Mouse (Mus musculus) embryonic facial prominence, embryonic 15.5 days (tissue): Measurements from ENCODE around the gene Smtnl2. TPM values are rescaled to one million over a fixed set of nuclear protein-coding genes. Genes with fewer than 3 reads are reported as not detected.
"Not testable (repeated sequence)": the region's sequence is repeated elsewhere in the genome, so short reads cannot be mapped to it uniquely, and the experiment has no call there.

Experiments
- ATAC-seq: fragments of 200-750 bp; cut with Nextera tagmentation; 2 replicates; pipeline ENCODE4 v1.8.0; 2017; ENCODE audit warnings: low read depth, moderate TSS enrichment; ENCODE audit not compliant: insufficient number of reproducible peaks, low FRiP score, low TSS enrichment
- H3K27ac ChIP-seq: fragments of 300-500 bp; sonication (generic); replicated peaks from 2 replicates; pipeline ENCODE4 v1.5.1; 2015; ENCODE audit warnings: mild to moderate bottlenecking, inconsistent platforms
- H3K27me3 ChIP-seq: fragments of 300-500 bp; sonication (generic); 2 replicates; pipeline ENCODE4 v1.6.1; 2015; ENCODE audit warnings: inconsistent platforms
- H3K36me3 ChIP-seq: fragments of 300-500 bp; sonication (generic); 2 replicates; pipeline ENCODE4 v1.6.1; 2015; ENCODE audit warnings: mild to moderate bottlenecking, inconsistent platforms
- H3K4me1 ChIP-seq: fragments of 300-500 bp; sonication (generic); 2 replicates; pipeline ENCODE4 v1.6.1; 2015; ENCODE audit warnings: inconsistent platforms
- H3K4me2 ChIP-seq: fragments of 300-500 bp; sonication (generic); replicated peaks from 2 replicates; pipeline ENCODE4 v1.6.1; 2015; ENCODE audit warnings: mild to moderate bottlenecking, inconsistent platforms
- H3K4me3 ChIP-seq: fragments of 300-500 bp; sonication (generic); replicated peaks from 2 replicates; pipeline ENCODE4 v1.5.1; 2015; ENCODE audit warnings: mild to moderate bottlenecking, inconsistent platforms
- H3K9ac ChIP-seq: fragments of 300-500 bp; sonication (generic); 2 replicates; pipeline ENCODE4 v1.6.1; 2015; ENCODE audit warnings: inconsistent platforms
- H3K9me3 ChIP-seq: fragments of 300-500 bp; sonication (generic); replicated peaks from 2 replicates; pipeline ENCODE4 v1.6.1; 2016; ENCODE audit warnings: inconsistent platforms
- WGBS: fragments of 180-500 bp; shearing (Covaris S2); methylation state at CpG from one replicate; pipeline ENCODE4 v1.1.7; 2015; 5-methylcytosine and 5-hydroxymethylcytosine counted together
- polyA plus RNA-seq: library from polyadenylated mRNA; unstranded; fragments of >200 nt; fragmentation: Nextera tagmentation; extraction: Ambion mirVana; gene quantifications from 2 replicates; pipeline ENCODE4 v1.2.1, GENCODE M21; 2015

Smtnl2 gene
- polyA plus RNA-seq, result 58.8 and 64.3 TPM in 2 replicates

DNA sequence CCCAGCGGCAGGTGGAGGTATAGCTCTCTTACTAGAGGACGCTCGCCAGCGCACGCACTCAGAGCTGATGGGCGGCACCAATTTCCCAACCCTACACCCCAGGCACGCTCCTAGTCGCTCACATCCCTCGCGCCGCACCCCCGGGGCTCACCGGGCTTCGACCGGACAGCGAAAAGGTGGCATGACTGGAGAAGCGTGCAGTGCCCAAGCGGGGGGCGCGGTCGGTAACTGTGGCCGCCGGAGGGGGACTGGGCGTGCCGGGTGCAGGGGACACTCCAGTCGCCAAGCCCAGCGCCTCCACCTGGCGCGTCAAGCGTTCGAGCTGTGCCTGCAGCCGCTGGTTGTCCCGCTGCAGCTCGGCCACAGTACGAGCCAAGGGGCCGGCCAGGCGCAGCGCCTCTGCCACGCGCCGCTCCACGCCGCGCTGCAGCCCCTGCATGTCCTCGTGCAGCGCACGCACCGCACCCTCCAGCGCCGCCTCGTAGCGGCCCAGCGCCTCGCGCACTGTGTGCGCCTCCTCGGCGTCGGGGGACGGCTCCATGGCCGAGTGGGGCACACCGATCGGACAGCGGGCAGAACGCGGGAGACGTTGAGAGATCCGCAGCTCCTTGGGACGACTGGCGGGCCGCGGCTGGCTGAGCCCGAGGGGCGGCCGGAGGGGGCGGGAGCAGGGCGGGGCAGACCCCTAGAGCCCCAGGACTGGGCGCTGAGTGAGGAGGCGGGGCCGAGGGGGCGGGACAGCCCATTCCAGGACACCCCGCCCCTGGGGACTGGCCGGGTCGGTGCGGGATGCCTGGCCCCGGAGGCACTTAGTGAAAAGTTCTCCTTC, at the start of gene Smtnl2:
TSS of gene Smtnl2 (minus strand) at position 621 of the 829 bp plus-strand sequence.
- no peaks in the 10 kb centered on the region for H3K9me3 ChIP-seq
- H3K27me3 ChIP-seq, result 0 out of 2 replicates have a peak, but pooled peaks cover 9% of the 10 kb centered on the region
- H3K27ac ChIP-seq, result peak within 1 kb of the TSS; percentile 48
- peak within 1 kb of the TSS; percentile 43 for H3K9ac ChIP-seq
- H3K4me2 ChIP-seq, result peak within 1 kb of the TSS; percentile 99
- ATAC-seq, result peak; percentile 90
- peaks cover 38% of the 10 kb centered on the region for H3K4me1 ChIP-seq
- no peaks in the 10 kb centered on the region for H3K36me3 ChIP-seq
- peak within 1 kb of the TSS; percentile 67 for H3K4me3 ChIP-seq
- WGBS, result under 1% methylated on average over 82 of the region's 86 CpGs

DNA sequence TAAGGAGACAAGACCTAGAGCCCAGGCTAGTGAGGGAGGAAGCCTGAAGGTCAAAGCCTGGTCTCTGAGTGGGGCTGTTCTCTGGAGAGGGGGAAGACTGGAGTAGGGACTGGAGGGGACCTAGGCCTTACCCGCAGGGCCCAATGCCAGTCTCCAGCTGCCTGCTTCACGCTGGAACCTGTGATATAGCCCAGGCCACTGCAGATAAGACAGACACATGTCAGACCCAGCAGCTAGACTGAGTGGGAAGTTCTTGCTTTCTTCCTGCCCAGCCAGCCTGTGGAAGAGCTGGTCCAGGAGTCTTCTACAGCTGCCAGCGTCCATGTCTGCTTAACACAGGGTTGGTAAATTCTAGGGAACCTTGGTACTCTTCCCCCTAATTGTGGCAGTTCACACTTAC, 47.0 kb upstream of the Smtnl2 start:
- no peaks in the 10 kb centered on the region for H3K27me3 ChIP-seq
- no peak overlapping the region for H3K4me2 ChIP-seq
- no peaks in the 10 kb centered on the region for H3K4me1 ChIP-seq
- H3K27ac ChIP-seq, result peak overlapping the region; percentile 19; the same call in 1 of the 2 replicates
- H3K36me3 ChIP-seq, result no peaks in the 10 kb centered on the region
- 74% methylated on average over 3 of the region's 3 CpGs for WGBS
- no peak overlapping the region for H3K4me3 ChIP-seq
- no peak overlapping the region for H3K9ac ChIP-seq
- H3K9me3 ChIP-seq, result no peaks in the 10 kb centered on the region
- ATAC-seq, result no peak

DNA sequence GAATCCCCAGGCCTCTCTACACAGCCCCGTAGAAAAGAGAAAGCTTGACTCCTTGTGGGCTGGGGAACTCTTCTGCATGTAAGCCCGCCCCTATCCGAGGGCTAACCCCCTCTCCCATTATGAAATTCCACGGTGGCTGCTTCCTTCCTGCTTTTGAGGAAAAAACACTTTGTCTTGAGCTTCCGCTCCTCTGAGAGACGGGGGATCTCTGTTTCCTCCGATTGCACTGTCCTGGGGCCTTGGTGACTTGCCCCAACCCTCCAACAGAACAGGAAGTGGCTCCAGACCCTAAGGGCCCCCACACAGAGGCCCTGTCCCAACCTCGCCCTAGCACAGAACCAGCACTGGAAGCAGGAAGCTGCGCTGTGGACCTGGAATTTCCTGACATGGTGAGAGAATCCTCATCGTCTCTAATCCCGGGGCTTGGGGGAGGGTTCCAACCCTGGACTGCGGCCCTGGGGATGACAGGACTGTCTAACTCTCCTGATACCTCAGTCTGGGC, 46.5 kb upstream of the Smtnl2 start:
- peak overlapping the region; percentile 19; the same call in 1 of the 2 replicates for H3K27ac ChIP-seq
- H3K4me3 ChIP-seq, result no peak overlapping the region
- no peaks in the 10 kb centered on the region for H3K36me3 ChIP-seq
- ATAC-seq, result peak; percentile 45; the same call in 1 of the 2 replicates
- no peak overlapping the region for H3K4me2 ChIP-seq
- 38% methylated on average over 12 of the region's 12 CpGs for WGBS
- H3K9me3 ChIP-seq, result no peaks in the 10 kb centered on the region
- no peaks in the 10 kb centered on the region for H3K27me3 ChIP-seq
- H3K9ac ChIP-seq, result no peak overlapping the region
- no peaks in the 10 kb centered on the region for H3K4me1 ChIP-seq

DNA sequence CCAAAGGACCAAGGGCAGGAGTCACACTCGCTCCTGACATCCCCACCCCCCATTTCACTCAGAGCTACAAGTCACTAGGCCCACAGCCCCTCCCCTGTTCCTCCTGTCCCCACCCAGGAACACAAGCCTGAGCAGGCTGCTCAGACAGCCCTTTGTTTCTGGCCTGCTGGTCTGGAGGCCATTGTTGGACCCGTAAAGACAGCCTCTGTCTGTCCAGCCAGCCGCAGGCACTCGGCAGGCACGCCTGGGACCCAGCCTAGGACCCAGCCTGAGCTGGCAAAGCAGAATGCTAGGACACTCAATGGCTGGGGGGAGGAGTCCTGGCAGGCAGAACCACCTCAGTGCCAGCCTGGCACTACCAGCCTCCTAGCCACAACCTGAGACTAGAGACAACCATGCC, 44.2 kb upstream of the Smtnl2 start:
- ATAC-seq, result 0 out of 2 replicates have a peak, but pooled peaks have one; percentile 13
- H3K4me3 ChIP-seq, result no peak overlapping the region

DNA sequence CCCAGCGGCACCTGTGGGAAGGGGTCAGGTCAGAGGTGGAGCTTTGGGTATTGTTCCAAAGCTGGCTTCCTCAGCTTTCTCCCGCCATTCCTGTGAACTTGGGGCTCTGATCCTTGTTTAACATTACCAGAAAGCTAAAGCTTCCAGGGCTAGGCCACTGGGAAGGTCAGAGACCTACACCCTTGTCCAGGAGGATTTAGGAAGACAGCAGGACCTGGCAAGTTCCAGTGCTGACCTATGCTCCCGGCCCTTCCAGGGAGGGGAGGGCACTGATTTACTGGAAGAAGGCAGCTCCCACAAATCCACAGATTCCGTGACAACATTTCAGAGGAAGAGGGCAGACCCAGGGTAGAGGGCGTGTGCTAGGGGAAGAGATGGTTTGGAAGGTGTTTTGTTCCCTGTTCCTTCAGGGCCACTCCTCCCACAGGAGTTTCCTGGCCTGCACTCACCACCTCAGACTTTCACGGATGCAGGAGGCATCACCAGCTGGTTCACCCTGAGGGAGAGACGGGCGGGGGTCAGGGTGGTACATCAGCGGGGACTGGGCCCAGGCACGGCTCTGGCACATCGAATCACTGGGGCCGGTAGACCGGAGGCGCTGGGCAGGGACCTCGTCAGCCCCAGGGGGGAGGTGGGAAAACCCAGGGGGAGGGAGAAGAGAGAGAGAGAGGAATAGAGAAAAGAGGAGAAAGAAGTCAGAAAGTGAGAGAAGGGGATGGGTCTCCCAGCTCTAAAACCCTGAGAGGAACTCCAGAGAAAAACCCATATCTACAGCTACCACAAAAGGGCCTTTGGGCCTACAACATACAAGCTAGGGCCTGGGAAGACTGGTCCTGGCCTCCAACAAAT, 41.8 kb upstream of the Smtnl2 start:
- H3K4me1 ChIP-seq, result no peaks in the 10 kb centered on the region
- peaks cover 46% of the 10 kb centered on the region for H3K36me3 ChIP-seq
- H3K27me3 ChIP-seq, result no peaks in the 10 kb centered on the region
- no peak overlapping the region for H3K27ac ChIP-seq
- no peak overlapping the region for H3K9ac ChIP-seq
- 51% methylated on average over 15 of the region's 15 CpGs for WGBS
- no peaks in the 10 kb centered on the region for H3K9me3 ChIP-seq
- H3K4me2 ChIP-seq, result no peak overlapping the region
- no peak for ATAC-seq
- H3K4me3 ChIP-seq, result no peak overlapping the region

More for the DNA sequence above, 44.2 kb upstream of the Smtnl2 start:
- H3K36me3 ChIP-seq, result peaks cover 22% of the 10 kb centered on the region
- 55% methylated on average over 5 of the region's 5 CpGs for WGBS
- no peaks in the 10 kb centered on the region for H3K9me3 ChIP-seq
- H3K27ac ChIP-seq, result no peak overlapping the region
- no peaks in the 10 kb centered on the region for H3K27me3 ChIP-seq
- no peak overlapping the region for H3K9ac ChIP-seq
- no peak overlapping the region for H3K4me2 ChIP-seq
- H3K4me1 ChIP-seq, result no peaks in the 10 kb centered on the region

DNA sequence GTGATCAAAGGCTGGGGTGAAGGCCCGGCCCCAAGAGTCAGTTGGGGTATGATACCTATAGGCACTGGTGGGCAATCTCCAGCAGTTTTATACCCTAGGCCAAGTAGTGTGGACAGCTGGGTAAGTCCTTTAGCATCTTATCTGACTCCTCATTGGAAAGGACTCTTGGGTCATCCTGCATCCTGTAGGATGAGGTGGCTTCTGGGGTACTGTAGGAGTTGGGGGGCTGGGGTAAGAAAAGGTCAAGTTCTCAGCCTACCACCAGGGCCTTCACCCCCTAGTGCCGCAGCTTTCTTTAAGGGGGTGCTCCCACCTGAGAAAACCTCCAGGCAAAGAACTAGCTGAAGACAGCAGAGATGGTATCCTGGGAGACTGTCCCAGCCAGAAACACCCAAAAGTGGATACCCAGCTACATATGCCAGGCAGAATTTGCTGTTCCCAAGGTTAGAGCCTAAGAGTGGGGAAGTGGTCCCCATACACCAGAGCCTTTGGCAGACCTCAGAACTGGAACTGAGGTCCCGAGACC, 40.7 kb upstream of the Smtnl2 start:
- peaks cover 57% of the 10 kb centered on the region for H3K36me3 ChIP-seq
- WGBS, result 90% methylated on average over 3 of the region's 3 CpGs
- H3K9ac ChIP-seq, result no peak overlapping the region
- no peaks in the 10 kb centered on the region for H3K27me3 ChIP-seq
- H3K4me1 ChIP-seq, result no peaks in the 10 kb centered on the region
- no peak overlapping the region for H3K4me3 ChIP-seq
- ATAC-seq, result no peak
- H3K4me2 ChIP-seq, result no peak overlapping the region
- no peaks in the 10 kb centered on the region for H3K9me3 ChIP-seq
- H3K27ac ChIP-seq, result no peak overlapping the region

DNA sequence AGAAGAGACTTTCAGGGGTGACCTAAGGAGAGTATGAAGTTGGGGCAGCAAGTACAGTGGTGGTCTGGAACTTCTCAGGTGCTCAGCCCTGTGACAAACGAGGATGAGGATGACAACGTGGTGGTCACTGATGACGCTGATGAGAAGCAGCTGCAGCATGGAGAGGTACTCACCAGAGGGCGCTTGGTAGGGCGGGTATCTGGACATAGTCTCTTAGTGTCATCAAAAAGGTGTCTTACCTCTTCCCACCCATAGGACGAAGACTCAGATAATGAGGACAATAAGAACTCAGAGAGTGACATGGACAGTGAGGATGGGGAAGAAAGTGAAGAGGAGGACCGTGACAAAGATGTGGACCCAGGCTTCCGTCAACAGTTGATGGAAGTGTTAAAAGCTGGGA, 36.0 kb upstream of the Smtnl2 start:
- 82% methylated on average over 8 of the region's 8 CpGs for WGBS

DNA sequence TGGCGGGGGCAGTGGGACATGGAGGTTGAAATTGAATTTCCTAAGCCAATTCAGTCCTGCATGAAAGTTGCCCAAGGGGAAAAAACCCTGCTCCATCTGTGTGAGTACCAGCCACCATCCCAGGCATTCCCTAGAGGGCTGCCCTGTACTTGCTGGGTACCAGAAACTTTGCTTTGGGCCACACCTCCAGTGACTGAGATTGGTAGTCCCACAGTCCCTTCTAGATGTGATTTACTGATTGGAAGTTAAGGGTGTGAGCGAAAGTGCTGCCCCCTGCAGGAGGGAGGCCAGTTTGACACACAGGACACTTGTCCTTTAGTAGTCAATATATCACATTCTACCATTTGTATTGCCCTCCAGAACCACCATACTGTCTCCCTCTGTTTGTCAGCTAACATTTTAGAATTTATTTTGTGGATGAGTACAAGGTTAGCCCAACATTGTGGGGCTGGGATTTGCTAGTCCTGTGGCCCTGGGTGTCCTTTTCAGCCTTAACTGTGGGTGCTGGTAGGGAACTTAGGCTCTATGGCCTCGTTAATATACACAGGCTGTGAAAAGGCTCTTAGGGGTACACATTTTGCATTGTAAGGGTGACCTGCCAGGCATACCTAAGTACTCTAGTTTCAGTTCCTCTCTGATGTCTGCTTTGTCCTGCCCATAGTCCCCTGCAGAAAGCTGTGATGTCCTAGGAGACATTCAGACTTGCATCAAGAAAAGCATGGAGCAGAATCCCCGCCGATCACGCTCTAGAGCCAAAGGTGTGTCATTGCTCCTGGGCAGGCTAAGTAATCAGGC, 35.0 kb upstream of the Smtnl2 start:
- Histone ChIP-seq H3K27me3 (no peaks in the 10 kb centered on the region), H3K9me3 (no peaks in the 10 kb centered on the region), H3K27ac (no peak overlapping the region), H3K9ac (no peak overlapping the region), H3K4me2 (no peak overlapping the region), H3K4me1 (peaks cover 12% of the 10 kb centered on the region), H3K36me3 (peaks cover 92% of the 10 kb centered on the region), H3K4me3 (no peak overlapping the region)
- ATAC-seq, result no peak
- 90% methylated on average over 6 of the region's 6 CpGs for WGBS

More for the DNA sequence above, 36.0 kb upstream of the Smtnl2 start:
- peaks cover 3% of the 10 kb centered on the region for H3K4me1 ChIP-seq
- no peak overlapping the region for H3K9ac ChIP-seq
- no peaks in the 10 kb centered on the region for H3K27me3 ChIP-seq
- H3K4me2 ChIP-seq, result no peak overlapping the region
- H3K27ac ChIP-seq, result no peak overlapping the region
- no peak overlapping the region for H3K4me3 ChIP-seq
- no peak for ATAC-seq
- no peaks in the 10 kb centered on the region for H3K9me3 ChIP-seq
- peaks cover 100% of the 10 kb centered on the region for H3K36me3 ChIP-seq

DNA sequence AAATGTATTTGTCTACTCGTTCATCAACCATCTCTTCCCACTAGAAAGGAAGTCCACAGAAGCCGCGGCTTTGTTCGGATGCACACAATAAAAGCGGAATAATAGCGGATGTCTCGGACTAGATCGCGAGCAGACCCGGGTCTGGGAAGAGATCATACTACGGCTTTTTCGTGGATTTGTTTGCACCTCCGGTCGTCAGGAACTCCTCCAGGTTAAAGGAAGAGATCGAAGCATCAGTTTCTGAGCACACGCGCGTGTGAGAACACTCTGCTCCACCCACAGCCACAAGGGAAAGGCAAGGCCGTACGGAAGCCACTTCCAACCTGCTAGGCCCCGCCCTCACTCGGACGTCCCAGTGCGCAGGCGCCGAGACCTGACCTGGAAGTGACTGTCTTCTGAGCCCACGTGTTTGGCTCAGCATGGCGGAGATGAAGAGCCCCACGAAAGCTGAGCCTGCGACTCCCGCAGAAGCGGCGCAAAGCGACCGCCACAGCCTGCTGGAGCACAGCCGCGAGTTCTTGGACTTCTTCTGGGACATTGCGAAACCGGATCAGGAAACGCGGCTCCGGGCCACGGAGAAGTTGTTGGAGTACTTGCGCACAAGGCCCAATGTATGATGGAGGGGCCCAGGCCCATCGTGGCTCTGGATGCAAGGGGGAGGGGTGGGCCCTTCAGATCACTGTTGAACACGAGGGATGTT, 29.6 kb upstream of the Smtnl2 start, which contains the start of gene Mybbp1a:
TSS of gene Mybbp1a (plus strand) at position 391 of the 700 bp plus-strand sequence.
- Histone ChIP-seq H3K4me3 (peak within 1 kb of the TSS; percentile 74), H3K4me1 (peaks cover 17% of the 10 kb centered on the region), H3K36me3 (peaks cover 38% of the 10 kb centered on the region), H3K27ac (peak within 1 kb of the TSS; percentile 93), H3K4me2 (peak within 1 kb of the TSS; percentile 87), H3K9me3 (no peaks in the 10 kb centered on the region), H3K27me3 (no peaks in the 10 kb centered on the region), H3K9ac (peak within 1 kb of the TSS; percentile 88)
- peak; percentile 92 for ATAC-seq
- under 1% methylated on average over 46 of the region's 46 CpGs for WGBS

DNA sequence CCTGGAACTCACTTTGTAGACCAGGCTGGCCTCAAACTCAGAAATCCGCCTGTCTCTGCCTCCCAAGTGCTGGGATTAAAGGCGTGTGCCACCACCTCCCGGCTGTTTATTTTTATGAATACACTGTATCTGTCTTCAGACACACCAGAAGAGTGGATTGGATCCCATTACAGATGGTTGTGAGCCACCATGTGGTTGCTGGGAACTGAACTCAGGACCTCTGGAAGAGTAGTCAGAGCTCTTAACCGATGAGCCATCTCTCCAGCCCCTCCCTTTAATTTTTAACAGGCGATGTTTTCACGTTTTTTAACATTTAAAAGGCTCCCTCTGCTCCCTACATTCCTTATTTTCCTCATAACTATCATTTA, 29.1 kb upstream of the Smtnl2 start:
- ATAC-seq, H3K9me3 ChIP-seq, H3K27me3 ChIP-seq: not testable (repeated sequence)
- WGBS, result 40% methylated on average over 6 of the region's 6 CpGs
- Histone ChIP-seq H3K36me3 (peaks cover 33% of the 10 kb centered on the region), H3K27ac (peak overlapping the region; percentile 93), H3K4me1 (peaks cover 21% of the 10 kb centered on the region), H3K9ac (peak overlapping the region; percentile 88), H3K4me2 (peak overlapping the region; percentile 87), H3K4me3 (peak overlapping the region; percentile 74)
